Mouse (Mus musculus) liver, adult 2 months (tissue): ENCODE measurements around the gene Agmat. TPM values are rescaled to one million over a fixed set of nuclear protein-coding genes. Genes with fewer than 3 reads are reported as not detected.

Experiments used
- DNase-seq: peaks from one replicate; pipeline ENCODE4 v3.0.0-alpha.2; 2011; ENCODE audit warnings: low read depth, low spot score; ENCODE audit errors: extremely low read depth
- H3K27ac ChIP-seq: fragments of 200-500 bp; replicated peaks from 2 replicates; pipeline ENCODE4 v1.5.1; 2012; ENCODE audit warnings: low read depth, mild to moderate bottlenecking, control low read depth, inconsistent platforms, low read length; ENCODE audit not compliant: insufficient read depth
- H3K27me3 ChIP-seq: fragments of 200-500 bp; 2 replicates; pipeline ENCODE4 v1.6.1; 2012; ENCODE audit warnings: mild to moderate bottlenecking, moderate library complexity, low read length, inconsistent platforms; ENCODE audit not compliant: control insufficient read depth, insufficient read depth
- H3K36me3 ChIP-seq: fragments of 200-500 bp; 2 replicates; pipeline ENCODE4 v1.6.1; 2012; ENCODE audit warnings: low read length, inconsistent platforms; ENCODE audit not compliant: control insufficient read depth, insufficient read depth
- H3K4me1 ChIP-seq: fragments of 200-500 bp; 2 replicates; pipeline ENCODE4 v1.6.1; 2011; ENCODE audit warnings: low read length; ENCODE audit not compliant: control insufficient read depth, insufficient read depth
- H3K4me3 ChIP-seq: fragments of 200-500 bp; 2 replicates; pipeline ENCODE4 v1.5.1; 2011; ENCODE audit warnings: low read depth, mild to moderate bottlenecking, control low read depth, low read length, moderate library complexity; ENCODE audit not compliant: insufficient read depth
- H3K79me2 ChIP-seq: fragments of 200-500 bp; 2 replicates; pipeline ENCODE4 v1.6.1; 2012; ENCODE audit warnings: inconsistent platforms, mild to moderate bottlenecking, low read length, moderate library complexity; ENCODE audit not compliant: control insufficient read depth, insufficient read depth
- H3K9ac ChIP-seq: fragments of 200-500 bp; 2 replicates; pipeline ENCODE4 v1.6.1; 2012; ENCODE audit warnings: low read depth, mild to moderate bottlenecking, control low read depth, inconsistent platforms, low read length
- CTCF ChIP-seq: fragments of 200-500 bp; IDR thresholded peaks from 2 replicates; pipeline ENCODE4 v1.5.1; 2011; ENCODE audit warnings: low read depth, low read length, control low read depth
- POLR2A ChIP-seq: fragments of 200-500 bp; IDR thresholded peaks from 2 replicates; pipeline ENCODE4 v1.6.1; 2011; ENCODE audit warnings: low read length, control low read depth; ENCODE audit not compliant: insufficient read depth; ENCODE audit errors: extremely low read depth
- WGBS: fragments of 180-500 bp; shearing (Covaris S2); methylation state at CpG from one replicate; pipeline ENCODE4 v1.1.7; 2018; 5-methylcytosine and 5-hydroxymethylcytosine counted together
- polyA plus RNA-seq: library from polyadenylated mRNA; depleted of rRNA; stranded (reverse); fragments of >200 nt; gene quantifications from 2 replicates; pipeline ENCODE4 v1.2.3, GENCODE M21; 2012; rRNA removed
- total RNA-seq: library from RNA; depleted of rRNA; stranded (reverse); fragments of >200 nt; gene quantifications from 2 replicates; pipeline ENCODE4 v1.2.3, GENCODE M21; 2014; rRNA removed

Agmat gene
- 164 and 180 TPM in 2 replicates for total RNA-seq
- polyA plus RNA-seq = 453 and 487 TPM in 2 replicates

DNA sequence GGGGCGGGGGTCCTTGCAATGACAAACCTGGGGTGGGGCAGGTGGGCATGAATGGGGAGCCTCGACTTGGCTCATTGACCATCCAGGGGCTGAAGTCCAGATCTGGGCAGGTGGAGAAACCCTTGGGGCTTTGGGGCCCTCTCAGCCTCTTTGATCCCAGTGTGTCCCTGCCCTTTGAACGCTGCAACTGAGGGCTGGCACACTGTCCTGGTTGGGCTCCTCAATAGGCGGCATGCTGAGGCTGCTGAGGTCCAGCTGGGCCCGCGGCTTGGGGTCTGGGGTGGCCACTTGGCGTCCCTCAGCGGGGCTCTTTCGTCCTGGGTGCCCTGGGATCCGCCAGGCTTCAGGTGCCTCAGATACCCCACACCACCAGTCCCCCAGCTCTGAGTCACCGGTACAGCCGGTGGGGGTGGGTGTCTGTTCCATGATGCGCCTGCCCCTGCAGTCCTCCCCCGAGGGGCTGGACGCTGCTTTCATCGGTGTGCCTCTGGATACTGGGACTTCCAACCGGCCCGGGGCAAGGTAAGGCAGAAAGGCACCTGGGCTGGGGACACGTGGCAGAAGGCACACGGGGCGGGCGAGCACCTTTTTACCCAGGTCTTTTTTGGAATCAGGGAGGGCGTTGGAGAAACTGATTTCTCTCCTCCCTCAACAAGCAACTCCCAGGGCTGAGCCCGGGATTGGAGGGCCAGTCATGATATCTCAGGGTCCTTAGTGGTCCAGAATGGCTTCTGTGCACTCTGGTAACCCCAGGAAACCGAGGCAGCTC lies at the start of gene Agmat:
Gene Agmat, plus strand, starts transcription at position 95 of the 769 bp plus-strand sequence.
- Histone ChIP-seq H3K4me1 (peaks cover 22% of the 10 kb centered on the region), H3K79me2 (peaks cover 13% of the 10 kb centered on the region; the same call in 1 of the 2 replicates), H3K36me3 (no peaks in the 10 kb centered on the region), H3K27ac (peak within 1 kb of the TSS; percentile 99), H3K4me3 (peak within 1 kb of the TSS; percentile 89), H3K9ac (peak within 1 kb of the TSS; percentile 91), H3K27me3 (no peaks in the 10 kb centered on the region)
- DNase-seq = peak; percentile 81
- WGBS = 12% methylated on average over 25 of the region's 25 CpGs
- TF ChIP-seq CTCF (no peak), POLR2A (peak; percentile 70; the same call in 1 of the 2 replicates)

DNA sequence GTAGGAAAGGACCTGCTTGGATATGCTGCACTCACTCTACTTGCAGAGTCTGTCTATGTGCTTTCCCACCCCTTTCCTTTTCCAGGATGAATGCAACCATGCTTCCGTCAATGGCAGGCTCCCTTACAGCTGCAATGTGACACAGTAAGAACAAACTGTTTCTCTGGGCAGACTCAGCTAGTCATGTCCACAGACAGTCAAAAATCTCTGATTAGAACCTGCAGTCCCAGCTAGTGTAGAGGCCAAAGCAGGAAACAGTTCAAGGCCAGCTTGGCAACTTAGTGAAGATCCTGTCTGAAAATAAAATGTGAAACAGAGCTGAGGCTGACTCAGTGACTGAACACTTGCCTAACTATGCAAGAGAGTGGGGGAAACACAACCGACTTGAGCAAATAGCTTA lies 41.8 kb upstream of the Agmat start:
- H3K27ac ChIP-seq = no peak overlapping the region
- no peak overlapping the region for H3K9ac ChIP-seq
- peaks cover 45% of the 10 kb centered on the region for H3K79me2 ChIP-seq
- WGBS = 79% methylated on average over 2 of the region's 2 CpGs
- H3K36me3 ChIP-seq = peaks cover 99% of the 10 kb centered on the region
- TF ChIP-seq POLR2A (no peak), CTCF (no peak)
- no peak for DNase-seq
- H3K4me1 ChIP-seq = peaks cover 13% of the 10 kb centered on the region
- no peak overlapping the region for H3K4me3 ChIP-seq
- H3K27me3 ChIP-seq = no peaks in the 10 kb centered on the region

DNA sequence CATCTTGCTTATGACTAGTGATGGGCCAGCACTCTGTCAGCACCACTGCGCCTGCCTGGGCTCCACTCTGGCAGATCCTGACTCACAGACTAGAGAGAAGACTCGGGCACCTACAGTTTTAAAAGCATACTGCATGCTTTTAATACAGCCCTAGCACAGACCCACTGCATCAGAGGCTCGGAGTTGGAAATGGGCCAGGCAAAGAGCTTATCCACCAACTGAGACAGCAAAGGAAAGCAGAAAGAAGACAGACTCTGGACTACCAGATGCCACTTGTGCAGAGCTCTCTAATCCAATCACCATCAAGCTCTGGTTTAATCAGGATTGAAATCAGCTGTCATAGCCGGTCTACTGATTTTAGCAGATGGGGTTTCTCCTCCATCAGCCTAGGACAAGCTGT lies 41.1 kb upstream of the Agmat start:
- WGBS = 80% methylated on average over 4 of the region's 4 CpGs
- peaks cover 42% of the 10 kb centered on the region; the same call in 1 of the 2 replicates for H3K79me2 ChIP-seq
- H3K27me3 ChIP-seq = no peaks in the 10 kb centered on the region
- DNase-seq = no peak
- H3K4me3 ChIP-seq = no peak overlapping the region
- H3K36me3 ChIP-seq = peaks cover 97% of the 10 kb centered on the region
- H3K9ac ChIP-seq = no peak overlapping the region
- no peak overlapping the region for H3K27ac ChIP-seq
- no peak for TF ChIP-seq CTCF
- no peak for TF ChIP-seq POLR2A
- H3K4me1 ChIP-seq = peaks cover 17% of the 10 kb centered on the region

DNA sequence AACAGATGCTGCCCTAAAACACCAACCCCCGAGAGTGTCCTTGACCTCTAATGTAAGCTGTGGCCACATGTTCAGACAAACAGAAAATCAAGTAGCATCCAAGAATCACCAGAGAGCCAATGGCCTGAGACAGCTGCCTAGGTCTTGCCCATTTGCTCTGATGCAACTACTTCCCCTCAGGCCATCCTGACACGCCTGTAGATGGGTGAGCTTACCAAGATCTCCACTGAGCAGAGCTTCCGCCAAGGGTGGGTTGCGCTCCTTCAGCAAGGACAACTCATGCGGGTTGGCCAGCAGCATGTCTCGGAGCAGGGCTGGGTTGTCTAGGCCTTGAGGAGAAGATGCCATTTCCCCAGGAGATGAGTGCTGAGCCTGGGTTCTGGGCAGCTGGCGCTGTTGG lies 38.5 kb upstream of the Agmat start:
- peak overlapping the region; percentile 42 for H3K27ac ChIP-seq
- H3K4me1 ChIP-seq = peaks cover 32% of the 10 kb centered on the region
- H3K36me3 ChIP-seq = peaks cover 97% of the 10 kb centered on the region
- H3K4me3 ChIP-seq = no peak overlapping the region
- no peak overlapping the region for H3K9ac ChIP-seq
- TF ChIP-seq POLR2A (no peak), CTCF (no peak)
- H3K79me2 ChIP-seq = peaks cover 48% of the 10 kb centered on the region; the same call in 1 of the 2 replicates
- H3K27me3 ChIP-seq = no peaks in the 10 kb centered on the region
- WGBS = 52% methylated on average over 7 of the region's 7 CpGs
- peak; percentile 70 for DNase-seq

DNA sequence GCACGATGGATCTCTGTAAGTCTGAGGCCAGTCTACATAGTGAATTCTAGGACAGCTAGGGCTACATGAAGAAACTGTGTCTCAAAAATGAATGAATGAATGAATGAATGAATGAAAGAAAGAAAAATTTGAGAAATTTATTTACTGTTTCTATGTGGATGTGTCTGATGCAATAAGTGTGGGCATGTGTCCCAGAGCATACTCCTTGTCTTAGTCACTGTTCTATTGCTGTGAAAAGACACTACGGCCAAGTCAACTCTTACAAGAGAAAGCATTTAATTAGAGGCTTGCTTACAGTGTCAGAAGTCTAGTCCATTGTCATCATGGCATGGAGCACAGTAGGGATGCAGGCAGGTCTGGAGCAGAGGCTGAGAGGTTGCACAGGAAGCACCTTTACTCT lies 37.5 kb upstream of the Agmat start:
- DNase-seq = peak; percentile 66
- no peaks in the 10 kb centered on the region for H3K27me3 ChIP-seq
- H3K79me2 ChIP-seq = peaks cover 56% of the 10 kb centered on the region; the same call in 1 of the 2 replicates
- H3K36me3 ChIP-seq = peaks cover 96% of the 10 kb centered on the region
- TF ChIP-seq CTCF (no peak), POLR2A (no peak)
- H3K9ac ChIP-seq = no peak overlapping the region; the same call in 1 of the 2 replicates
- 53% methylated on average over 2 of the region's 2 CpGs for WGBS
- H3K4me1 ChIP-seq = peaks cover 39% of the 10 kb centered on the region
- H3K4me3 ChIP-seq = no peak overlapping the region
- H3K27ac ChIP-seq = no peak overlapping the region

DNA sequence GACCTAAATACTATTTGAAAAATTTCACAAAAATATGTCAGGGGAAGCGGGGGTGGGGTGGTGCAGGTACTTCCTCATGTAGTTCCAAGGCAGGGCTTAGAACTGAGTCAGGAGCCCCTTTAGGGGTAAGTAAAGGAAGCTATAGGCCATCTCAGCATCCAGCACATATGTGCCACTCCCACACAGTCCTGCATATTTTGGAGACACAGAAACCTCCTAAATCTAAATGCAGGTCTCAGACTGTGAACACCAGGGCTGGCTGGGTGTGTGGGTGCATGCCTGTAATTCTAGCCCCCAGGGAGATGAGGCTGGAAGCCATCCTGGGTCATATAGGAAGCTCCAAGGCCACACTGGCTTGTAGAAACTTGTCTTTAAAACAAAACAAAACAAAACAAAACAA lies 35.2 kb upstream of the Agmat start:
- Histone ChIP-seq H3K36me3 (peaks cover 80% of the 10 kb centered on the region), H3K27ac (no peak overlapping the region), H3K4me3 (no peak overlapping the region), H3K4me1 (peaks cover 58% of the 10 kb centered on the region), H3K27me3 (no peaks in the 10 kb centered on the region), H3K9ac (no peak overlapping the region), H3K79me2 (peaks cover 62% of the 10 kb centered on the region)
- DNase-seq = no peak
- 97% methylated on average over 1 of the region's 1 CpGs for WGBS
- no peak for TF ChIP-seq POLR2A
